In the genomic region with DNA sequence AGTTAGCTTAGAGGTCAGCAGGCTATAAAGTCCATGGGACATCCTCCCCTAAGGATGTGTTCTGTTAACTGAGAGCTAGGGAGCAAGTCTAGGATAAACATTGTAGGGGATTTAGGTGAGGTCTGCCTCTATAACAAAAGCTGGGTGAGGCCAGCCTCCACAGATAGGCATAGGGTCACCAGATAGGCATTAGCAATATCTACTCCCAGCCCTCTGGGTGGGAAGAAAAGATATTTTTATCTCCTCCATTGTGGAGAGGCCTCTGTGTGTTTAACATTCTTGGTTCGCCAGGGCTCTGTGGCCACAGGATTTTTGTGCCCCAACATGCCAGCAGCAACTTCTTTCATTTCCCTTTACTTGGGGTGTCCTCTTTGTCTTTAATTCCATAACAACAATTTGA, we compare ENCODE assay signal across 15 mouse cellular contexts. TPM values are rescaled to one million over a fixed set of nuclear protein-coding genes. Genes with fewer than 3 reads are reported as not detected.
"Had no signal": no experiment of that assay in that cellular context is flagged by ENCODE, and none has a peak within 500 bp of the region (broad histone marks: within the 10 kb centered on the region; RNA-seq: fewer than 3 reads in every experiment).

No protein-coding gene starts in this region.

- ATAC-seq: intestine, embryonic 16.5 days; midbrain, embryonic 16.5 days had no signal

- H3K27me3 ChIP-seq: limb, embryonic 12.5 days; lung, embryonic 15.5 days; megakaryocyte, embryonic 14.5 days; midbrain, embryonic 12.5 days had no signal

- H3K27ac ChIP-seq: kidney, postnatal 0 days; layer of hippocampus, adult 2 months; limb, embryonic 12.5 days; lung, embryonic 15.5 days; macrophage; midbrain, embryonic 12.5 days had no signal

- H3K4me1 ChIP-seq: limb, embryonic 12.5 days; lung, embryonic 15.5 days had no signal

- H3K9ac ChIP-seq: limb, embryonic 12.5 days; lung, embryonic 15.5 days; midbrain, embryonic 12.5 days had no signal

- H3K36me3 ChIP-seq: limb, embryonic 12.5 days; lung, embryonic 15.5 days; midbrain, embryonic 12.5 days had no signal

- H3K4me2 ChIP-seq: limb, embryonic 12.5 days; lung, embryonic 15.5 days; midbrain, embryonic 12.5 days had no signal

- H3K9me3 ChIP-seq: limb, embryonic 12.5 days; lung, embryonic 15.5 days; megakaryocyte, embryonic 14.5 days; midbrain, embryonic 12.5 days had no signal

- H3K4me3 ChIP-seq: layer of hippocampus, adult 2 months; limb, embryonic 12.5 days; lung, embryonic 15.5 days; megakaryocyte, embryonic 14.5 days; midbrain, embryonic 12.5 days had no signal

- DNase-seq: kidney, postnatal 36 days; lung, postnatal 14 days; thymus, postnatal 14 days had no signal

RNA-seq across cellular contexts. Expression of gene Scgb3a1, which starts 57.9 kb away (rescaled TPM):
- total RNA-seq: layer of hippocampus, adult 2 months; liver, adult 2 months had no signal
- polyA plus RNA-seq: intestine, embryonic 16.5 days; kidney, adult 2 months; kidney, postnatal 0 days; limb, embryonic 12.5 days; macrophage; midbrain, embryonic 12.5 days; neural tube, embryonic 14.5 days had no signal
